Mouse (Mus musculus) stomach, postnatal 0 days (tissue): ENCODE measurements around the gene Gm8947. TPM values are rescaled to one million over a fixed set of nuclear protein-coding genes. Genes with fewer than 3 reads are reported as not detected.

Source experiments
- ATAC-seq: fragments of 200-750 bp; cut with Nextera tagmentation; 2 replicates; pipeline ENCODE4 v1.8.0; 2017; ENCODE audit not compliant: low FRiP score, low TSS enrichment
- DNase-seq: peaks from one replicate; pipeline ENCODE4 v3.0.0-alpha.2; 2016; ENCODE audit warnings: low spot score
- H3K27ac ChIP-seq: fragments of 300-500 bp; sonication (generic); replicated peaks from 2 replicates; pipeline ENCODE4 v1.5.1; 2014; ENCODE audit warnings: mild to moderate bottlenecking, control low read depth
- H3K27me3 ChIP-seq: fragments of 300-500 bp; sonication (generic); 2 replicates; pipeline ENCODE4 v1.6.1; 2014; ENCODE audit warnings: low read length; ENCODE audit not compliant: control insufficient read depth, insufficient read depth
- H3K36me3 ChIP-seq: fragments of 300-500 bp; sonication (generic); 2 replicates; pipeline ENCODE4 v1.6.1; 2014; ENCODE audit warnings: low read length, mixed read lengths; ENCODE audit not compliant: control insufficient read depth, insufficient read depth
- H3K4me1 ChIP-seq: fragments of 300-500 bp; sonication (generic); replicated peaks from 2 replicates; pipeline ENCODE4 v1.6.1; 2014; ENCODE audit warnings: antibody characterized with exemption; ENCODE audit not compliant: control insufficient read depth, insufficient read depth
- H3K4me2 ChIP-seq: fragments of 300-500 bp; sonication (generic); replicated peaks from 2 replicates; pipeline ENCODE4 v1.6.1; 2014; ENCODE audit warnings: low read depth, mild to moderate bottlenecking, control low read depth, moderate library complexity
- H3K4me3 ChIP-seq: fragments of 300-500 bp; sonication (generic); 2 replicates; pipeline ENCODE4 v1.5.1; 2014; ENCODE audit warnings: low read depth, low read length, control low read depth
- H3K9ac ChIP-seq: fragments of 300-500 bp; sonication (generic); 2 replicates; pipeline ENCODE4 v1.6.1; 2014; ENCODE audit warnings: mild to moderate bottlenecking, low read length, control low read depth, mixed read lengths
- H3K9me3 ChIP-seq: fragments of 300-500 bp; sonication (generic); 2 replicates; pipeline ENCODE4 v1.6.1; 2016; ENCODE audit warnings: low read length; ENCODE audit not compliant: control insufficient read depth
- CTCF ChIP-seq: IDR thresholded peaks from 2 replicates; pipeline ENCODE4 v1.5.1; 2016; ENCODE audit warnings: antibody characterized with exemption, low read depth, mild to moderate bottlenecking, moderate library complexity
- EP300 ChIP-seq: optimal IDR thresholded peaks from 2 replicates; pipeline ENCODE3; 2016; ENCODE audit warnings: antibody characterized with exemption
- WGBS: fragments of 180-500 bp; shearing (Covaris S2); extraction: QIAGEN DNeasy Blood & Tissue Kit; methylation state at CpG from one replicate; pipeline ENCODE4 v1.1.7; 2014; 5-methylcytosine and 5-hydroxymethylcytosine counted together
- polyA plus RNA-seq: library from polyadenylated mRNA; unstranded; fragments of >200 nt; fragmentation: Nextera tagmentation; extraction: Ambion mirVana; gene quantifications from 2 replicates; pipeline ENCODE4 v1.2.1, GENCODE M21; 2015

Gene Gm8947
- polyA plus RNA-seq, 1 experiment from 2014 or later: 0.05 TPM

DNA sequence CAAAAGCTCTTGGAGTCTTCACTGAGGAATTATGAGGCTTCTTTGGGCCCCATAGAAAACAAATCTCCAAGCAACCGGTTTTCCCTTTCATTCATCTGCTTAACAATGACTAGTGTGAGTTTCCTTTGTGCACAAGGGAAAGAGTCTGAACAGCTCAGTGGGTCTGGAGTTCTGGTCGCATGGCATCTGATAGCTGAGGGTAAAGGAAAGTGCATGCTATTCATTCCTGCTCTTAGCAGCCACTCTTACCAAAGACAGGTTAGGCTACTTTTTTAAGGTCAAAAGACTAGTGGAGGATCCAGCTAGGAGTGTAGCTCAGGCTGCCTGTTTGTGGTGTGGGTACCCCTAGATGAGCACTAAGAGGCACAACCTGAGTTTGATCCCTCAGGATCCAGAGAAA lies 43.4 kb downstream of the Gm8947 start:
- no peaks in the 10 kb centered on the region for H3K4me1 ChIP-seq
- 44% methylated on average over 2 of the region's 2 CpGs for WGBS
- no peak overlapping the region for H3K4me2 ChIP-seq
- ATAC-seq (no peak), DNase-seq (no peak)
- TF ChIP-seq CTCF: no peak
- no peak for TF ChIP-seq EP300
- no peaks in the 10 kb centered on the region for H3K36me3 ChIP-seq
- H3K27ac ChIP-seq: no peak overlapping the region
- H3K27me3 ChIP-seq: no peaks in the 10 kb centered on the region
- H3K9me3 ChIP-seq: no peaks in the 10 kb centered on the region
- H3K4me3 ChIP-seq: no peak overlapping the region
- no peak overlapping the region for H3K9ac ChIP-seq

DNA sequence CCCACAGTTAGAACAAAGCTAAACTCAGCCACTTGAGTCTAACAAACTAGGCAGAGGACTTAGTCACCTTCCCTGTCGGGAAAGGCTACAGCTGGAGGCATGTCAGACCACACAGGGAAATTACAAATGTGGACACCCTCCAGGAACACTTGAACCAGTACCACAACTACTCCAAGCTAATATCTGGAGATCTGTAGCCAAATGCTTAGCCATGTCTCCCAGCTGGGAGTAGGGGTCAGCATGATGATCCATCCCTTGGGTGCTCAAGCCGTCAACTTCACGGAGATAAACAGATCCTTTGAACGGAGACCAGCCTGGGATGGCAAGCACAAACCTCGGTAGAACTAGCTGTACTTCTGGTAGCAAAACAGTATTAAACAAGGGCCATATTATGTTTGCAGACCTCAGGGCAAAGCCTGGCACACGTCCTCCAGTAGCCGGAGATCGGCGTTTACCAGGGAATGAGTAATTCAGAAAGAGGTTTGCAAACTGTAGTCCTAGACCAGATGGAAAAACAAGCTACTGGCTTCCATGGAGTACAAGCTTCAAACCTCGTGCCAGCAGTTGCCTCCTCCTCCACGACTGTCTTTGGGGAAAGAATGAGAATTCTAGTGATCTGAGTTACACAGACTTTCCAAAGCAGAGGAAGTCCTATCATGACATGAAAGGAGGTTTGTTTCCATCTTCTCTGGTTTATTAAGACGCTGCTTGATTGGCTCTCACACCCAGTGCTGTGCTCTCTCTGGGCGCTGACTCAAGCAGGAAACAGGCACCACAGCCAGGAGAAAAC lies 44.2 kb downstream of the Gm8947 start:
- Histone ChIP-seq H3K4me2 (no peak overlapping the region), H3K27me3 (no peaks in the 10 kb centered on the region), H3K4me1 (no peaks in the 10 kb centered on the region), H3K27ac (0 out of 2 replicates have a peak overlapping the region, but pooled peaks have one; percentile 45), H3K4me3 (no peak overlapping the region), H3K9ac (no peak overlapping the region), H3K36me3 (no peaks in the 10 kb centered on the region), H3K9me3 (no peaks in the 10 kb centered on the region)
- TF ChIP-seq EP300 (no peak), CTCF (no peak)
- no peak for DNase-seq
- 57% methylated on average over 13 of the region's 13 CpGs for WGBS
- ATAC-seq: no peak

DNA sequence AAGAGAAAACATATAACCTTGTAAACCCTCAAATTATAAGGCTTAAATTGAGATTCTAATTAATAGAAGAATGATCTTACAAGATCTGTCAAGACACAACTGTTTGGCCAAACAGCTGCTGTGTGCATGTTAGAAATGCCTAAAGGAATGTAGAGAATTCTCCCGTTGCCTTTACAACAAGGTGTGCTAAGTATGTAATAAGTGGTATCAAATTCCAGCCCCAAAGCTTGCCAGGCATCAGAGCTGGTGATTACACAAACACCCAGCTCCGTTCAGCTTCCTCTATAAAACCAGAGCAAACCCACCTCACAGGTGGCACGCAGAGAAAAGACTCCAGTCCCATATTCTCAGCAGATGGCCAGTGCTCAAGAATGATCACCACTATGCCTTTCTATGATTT lies 45.6 kb downstream of the Gm8947 start:
- ATAC-seq: no peak
- no peak for TF ChIP-seq EP300
- TF ChIP-seq CTCF: no peak
- H3K9me3 ChIP-seq: no peaks in the 10 kb centered on the region
- H3K27me3 ChIP-seq: no peaks in the 10 kb centered on the region
- DNase-seq: no peak
- no peaks in the 10 kb centered on the region for H3K4me1 ChIP-seq
- WGBS: 62% methylated on average over 3 of the region's 3 CpGs
- H3K27ac ChIP-seq: no peak overlapping the region
- H3K9ac ChIP-seq: no peak overlapping the region
- H3K4me3 ChIP-seq: no peak overlapping the region
- no peaks in the 10 kb centered on the region for H3K36me3 ChIP-seq
- H3K4me2 ChIP-seq: no peak overlapping the region

DNA sequence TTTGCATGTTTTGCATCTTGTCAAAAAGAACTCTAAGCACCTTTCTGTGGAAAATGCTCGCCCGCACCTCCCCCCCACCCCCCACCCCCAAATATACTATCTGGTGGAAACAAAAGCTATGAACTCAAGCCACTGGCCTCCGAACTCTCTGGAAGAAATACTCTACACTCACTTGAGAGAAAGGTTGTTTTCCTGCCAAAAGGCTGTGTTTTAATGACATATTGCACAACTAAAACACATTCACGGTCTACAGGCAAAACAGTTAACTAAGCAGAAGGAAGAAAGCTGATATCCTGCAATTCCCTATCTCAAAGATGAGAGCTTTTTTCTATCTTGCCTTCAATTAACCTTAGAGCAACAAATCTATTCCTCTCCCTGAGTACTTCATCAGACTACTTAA lies 51.2 kb downstream of the Gm8947 start:
- DNase-seq (no peak), ATAC-seq (no peak)
- Histone ChIP-seq H3K9me3 (no peaks in the 10 kb centered on the region), H3K4me1 (no peaks in the 10 kb centered on the region), H3K36me3 (no peaks in the 10 kb centered on the region), H3K4me2 (no peak overlapping the region), H3K4me3 (no peak overlapping the region), H3K9ac (no peak overlapping the region), H3K27ac (no peak overlapping the region), H3K27me3 (no peaks in the 10 kb centered on the region)
- TF ChIP-seq CTCF: no peak
- no peak for TF ChIP-seq EP300
- WGBS: 77% methylated on average over 4 of the region's 4 CpGs

Other genes with a start within 250 kb of the Gm8947 start
- 7.5 and 8.0 TPM in 2 replicates for gene Hmcn1, start 198.9 kb upstream of the Gm8947 start, polyA plus RNA-seq
- not detected in 2 replicates for gene Gm47985, start 9.8 kb upstream of the Gm8947 start, polyA plus RNA-seq
- gene Gm47995, start 6.1 kb downstream of the Gm8947 start, polyA plus RNA-seq: not detected in 2 replicates
- gene 3110040M04Rik, start 11.7 kb downstream of the Gm8947 start, polyA plus RNA-seq: not detected in 2 replicates
- gene Gm47996, start 17.8 kb downstream of the Gm8947 start, polyA plus RNA-seq: not detected in 2 replicates
- gene Ivns1abp, start 152.1 kb downstream of the Gm8947 start, polyA plus RNA-seq: 92.8 and 97.5 TPM in 2 replicates
- 25.1 and 25.6 TPM in 2 replicates for gene Swt1, start 236.1 kb downstream of the Gm8947 start, polyA plus RNA-seq
- 15.2 and 15.9 TPM in 2 replicates for gene Trmt1l, start 236.2 kb downstream of the Gm8947 start, polyA plus RNA-seq